Mouse (Mus musculus) adrenal gland, adult 8-10 months (tissue): Measurements from ENCODE around the gene Myocd. TPM values are rescaled to one million over a fixed set of nuclear protein-coding genes. Genes with fewer than 3 reads are reported as not detected.

Experiments used
- DNase-seq: peaks from one replicate; pipeline ENCODE4 v3.0.0; 2022
- total RNA-seq, 4 experiments: library from RNA; stranded (reverse); gene quantifications; 2 replicates each; pipeline ENCODE4 v1.2.4; 2022

Myocd gene
- total RNA-seq, result under 1 TPM in 3 of 4 experiments, not detected in 1; 0.19 to 0.59 (median 0.20) TPM

DNA sequence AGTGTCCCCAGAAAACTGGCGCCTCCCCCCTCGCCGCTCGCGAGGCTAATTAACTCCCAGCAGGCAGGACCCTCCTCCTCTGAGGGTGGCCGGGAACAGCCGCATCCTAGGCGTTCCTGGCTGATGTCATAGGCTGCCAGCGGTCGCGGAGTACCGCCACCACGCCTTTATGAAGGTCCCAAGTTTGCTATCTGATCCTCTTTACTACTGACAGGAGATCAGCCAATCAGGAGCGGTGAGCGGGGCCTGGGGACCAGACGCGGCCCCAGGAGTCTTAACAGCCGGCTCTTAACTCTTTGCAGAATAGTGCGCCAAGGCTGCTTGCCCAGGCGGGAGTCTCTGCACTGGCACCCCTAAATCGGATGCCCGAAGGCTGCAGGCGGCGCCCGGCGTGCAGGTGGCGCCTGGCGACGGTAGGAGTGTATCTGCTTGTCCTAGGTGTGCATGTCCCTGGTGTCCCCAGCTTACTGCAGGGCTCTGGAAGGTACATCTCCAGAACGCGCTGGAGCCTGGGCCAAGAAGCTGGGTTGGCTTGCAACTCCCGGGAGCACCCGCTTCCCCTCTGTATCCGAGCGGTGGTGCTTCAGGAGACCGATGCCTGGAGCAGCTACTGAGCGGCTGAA, at the start of gene Myocd:
Gene Myocd (minus strand): TSS at position 139 of the 623 bp plus-strand sequence.
- DNase-seq, result no peak

DNA sequence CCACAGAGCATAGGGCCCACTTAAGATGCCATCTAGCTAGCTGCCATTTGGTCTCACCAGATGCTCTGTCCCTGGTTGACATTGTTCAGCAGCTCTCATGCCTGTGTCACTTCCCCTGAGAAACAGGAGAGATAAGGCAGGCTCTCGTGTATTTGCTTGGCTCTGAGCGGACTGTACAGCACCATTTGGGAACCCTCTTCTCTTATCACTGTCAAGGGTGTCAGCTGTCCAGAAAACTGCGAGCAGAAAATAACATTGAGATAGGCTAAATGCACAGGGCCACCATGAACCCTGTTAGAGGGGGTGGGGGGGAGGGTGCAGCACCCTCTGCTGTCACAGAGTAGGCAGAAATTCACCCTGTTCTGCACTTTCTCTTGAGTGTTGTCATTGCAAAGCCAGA, 34.0 kb upstream of the Myocd start:
- DNase-seq, result no peak

DNA sequence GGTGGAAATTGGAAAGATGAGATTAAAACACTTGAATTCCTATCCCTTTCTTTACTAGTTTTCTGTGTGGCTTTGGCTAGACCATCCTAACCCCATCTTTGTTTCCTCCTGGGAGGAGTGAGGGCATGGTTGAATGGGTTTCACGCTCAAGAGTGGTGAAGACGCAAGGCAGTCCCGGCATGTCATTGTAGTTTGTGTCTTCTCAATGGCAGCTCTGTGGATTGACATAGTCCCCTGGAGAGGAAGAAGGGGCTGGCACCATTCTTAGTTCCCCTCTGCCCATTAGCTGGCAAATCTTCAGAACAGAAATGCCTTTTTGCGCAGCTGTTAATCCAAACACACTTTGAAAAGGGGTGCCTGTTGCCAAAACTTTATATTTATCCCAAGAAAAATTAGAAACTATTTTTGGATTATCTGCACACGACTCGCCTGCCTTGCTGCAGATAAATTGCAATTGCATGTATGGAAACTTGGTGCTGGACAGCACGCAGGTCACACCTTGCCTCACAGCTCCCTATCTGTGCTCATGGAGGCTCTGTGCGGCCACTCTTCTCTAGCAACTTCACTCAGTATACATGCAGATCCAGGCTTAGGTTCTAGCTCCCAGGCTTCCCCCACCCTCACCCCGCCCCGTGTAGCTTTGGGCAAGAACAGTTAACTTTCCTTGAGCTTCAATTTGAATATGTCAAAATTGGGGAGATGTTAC, 24.5 kb upstream of the Myocd start:
- no peak for DNase-seq

DNA sequence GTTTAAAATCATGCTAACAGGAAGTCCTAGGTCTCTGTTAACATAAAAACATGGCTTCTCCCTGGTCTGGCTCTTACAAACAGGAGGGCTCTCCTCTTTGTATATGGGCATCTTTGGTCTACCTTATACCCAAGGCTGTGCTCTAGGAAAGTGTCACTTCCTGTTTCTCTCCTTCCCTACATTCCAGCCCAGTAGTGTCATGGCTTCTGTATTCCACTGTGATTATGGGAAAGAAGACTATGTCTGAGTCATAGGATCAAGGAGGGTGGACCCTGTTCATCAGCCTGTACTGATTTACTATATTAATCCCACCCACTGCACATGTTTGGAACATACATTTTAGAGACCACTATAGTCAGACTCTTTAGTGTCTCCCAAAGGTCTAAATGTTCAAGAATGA, 23.2 kb upstream of the Myocd start:
- no peak for DNase-seq

DNA sequence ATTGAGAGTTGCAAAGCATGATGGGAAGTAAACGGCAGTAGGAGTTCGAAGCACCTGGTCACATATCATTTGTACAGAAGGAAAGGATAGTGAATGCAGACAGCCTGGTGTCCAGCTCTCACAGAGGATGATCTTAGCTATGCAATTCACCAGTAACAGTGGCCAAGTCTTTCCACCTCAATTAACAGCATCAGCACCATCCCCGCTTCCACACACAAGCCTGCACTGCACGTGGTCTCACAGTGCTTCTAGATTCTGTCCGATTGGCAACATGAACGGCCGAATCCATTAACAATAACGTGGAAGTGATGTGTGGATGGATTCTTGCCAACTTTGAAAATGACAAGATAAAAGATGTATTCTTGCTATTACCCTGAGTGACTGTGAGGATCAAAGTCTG, 17.9 kb upstream of the Myocd start:
- no peak for DNase-seq

DNA sequence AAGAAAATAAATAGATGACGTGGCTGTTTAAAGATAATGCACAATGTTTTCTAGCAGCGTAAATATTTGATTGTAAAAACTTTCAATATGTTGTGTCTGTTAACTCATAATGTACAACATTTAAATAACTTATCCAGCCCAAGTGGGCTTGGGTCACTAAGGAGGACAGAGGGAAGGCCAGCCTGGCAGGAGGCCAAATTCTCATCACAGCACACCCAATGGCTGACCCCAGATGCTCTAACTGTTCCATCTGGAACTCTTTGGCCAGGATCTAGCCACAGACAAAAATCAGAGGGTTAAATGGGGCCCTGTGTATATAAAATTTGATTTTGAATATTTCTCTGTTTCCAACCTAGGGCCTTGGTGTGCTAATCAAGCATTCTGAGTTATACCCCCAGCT, 16.4 kb upstream of the Myocd start:
- no peak for DNase-seq

DNA sequence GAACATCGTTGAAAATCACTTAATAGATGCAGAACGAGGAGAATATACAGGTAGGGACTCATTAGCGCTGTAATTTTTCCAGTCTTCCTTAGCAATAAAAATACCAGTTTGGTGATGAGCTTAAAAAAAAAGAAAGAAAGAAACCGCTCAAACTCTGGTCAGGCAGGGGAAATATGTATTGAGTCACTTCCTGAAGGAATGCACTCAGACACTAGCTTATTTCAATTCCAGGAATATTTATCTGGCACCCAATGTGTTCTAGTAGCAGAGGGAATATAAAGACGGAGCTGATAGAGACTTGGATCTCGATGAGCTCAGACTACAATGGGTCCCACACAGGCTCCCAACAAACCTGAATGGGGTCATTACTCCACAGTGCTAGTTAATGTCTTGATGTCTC, 5.7 kb upstream of the Myocd start:
- DNase-seq, result no peak

DNA sequence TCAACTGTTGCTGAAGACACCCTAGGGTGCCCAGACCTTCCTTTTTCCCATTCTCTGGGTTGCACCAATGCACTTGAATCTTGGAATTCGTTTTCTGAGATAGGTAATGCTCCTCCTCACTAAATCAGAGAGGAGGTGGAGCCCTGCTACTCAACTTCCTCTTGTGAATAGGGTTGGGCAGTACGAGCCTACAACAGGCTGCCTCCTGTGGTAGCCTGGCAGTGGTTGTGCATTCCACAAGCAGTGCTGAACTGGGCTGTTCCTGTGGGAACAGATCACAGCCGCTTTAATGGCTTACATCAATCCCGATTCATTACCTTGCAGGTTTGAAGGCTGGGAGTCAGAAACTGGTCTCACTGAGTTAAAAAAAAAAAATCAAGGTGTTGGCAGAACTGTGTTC, 1.2 kb upstream of the Myocd start:
- DNase-seq, result no peak

DNA sequence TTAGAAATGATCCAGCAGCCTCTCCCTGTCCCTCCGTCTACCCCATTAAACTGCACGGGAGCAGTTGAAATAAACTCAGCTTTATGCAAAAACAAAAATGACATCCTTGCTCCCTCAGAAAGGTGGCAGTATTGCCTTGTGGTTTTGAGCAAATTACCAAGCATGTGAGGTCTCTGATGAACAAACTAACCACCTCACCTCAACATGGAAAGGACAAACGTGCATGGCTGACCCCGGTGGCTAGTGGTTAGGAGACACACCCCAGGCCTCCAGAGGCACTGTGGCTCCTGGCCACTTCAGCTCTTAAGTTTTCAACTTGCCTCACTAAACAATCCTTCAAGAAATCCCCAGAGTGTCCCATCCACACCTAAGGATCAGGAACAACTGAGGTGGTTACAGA, 1.5 kb downstream of the Myocd start:
- DNase-seq, result no peak

DNA sequence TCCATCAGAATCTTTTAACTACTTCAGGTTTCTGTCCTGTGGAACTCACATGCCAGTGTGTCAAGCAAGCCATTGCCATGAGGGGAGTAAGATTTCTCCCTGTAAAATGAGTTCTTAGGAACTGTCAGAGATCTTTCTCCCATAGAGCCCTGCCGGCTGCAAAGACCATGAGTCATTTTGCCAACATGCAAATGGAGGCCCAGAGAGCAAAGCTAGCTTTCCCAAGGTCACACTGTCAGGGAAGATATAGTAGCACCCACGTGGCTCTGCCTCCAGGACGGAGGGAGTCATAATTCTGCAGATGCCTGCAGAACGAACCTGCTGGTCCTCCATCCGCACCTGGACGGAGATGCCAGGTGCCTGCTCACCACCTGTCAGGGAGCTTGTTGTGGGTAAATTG, 6.3 kb downstream of the Myocd start:
- peak; percentile 70 for DNase-seq

DNA sequence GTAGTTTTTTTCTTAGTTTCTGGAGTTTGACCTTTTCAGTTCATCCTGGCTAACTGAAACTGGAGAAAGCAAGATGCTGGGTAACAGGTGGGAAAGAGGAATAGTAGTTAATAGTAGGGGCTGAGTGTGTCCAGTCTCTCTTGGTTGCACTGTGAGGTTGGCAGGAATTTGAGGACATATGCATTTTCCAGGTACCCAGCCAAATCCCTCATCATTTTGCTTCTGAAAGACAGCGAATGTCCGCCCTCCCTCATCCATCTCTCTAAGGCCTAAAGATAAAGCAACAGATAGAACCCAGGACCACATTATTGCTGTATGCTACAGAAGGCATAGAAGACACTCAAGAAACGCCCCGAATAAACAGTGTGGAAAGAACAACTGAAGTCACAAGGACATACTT, 10.8 kb downstream of the Myocd start:
- DNase-seq, result no peak

DNA sequence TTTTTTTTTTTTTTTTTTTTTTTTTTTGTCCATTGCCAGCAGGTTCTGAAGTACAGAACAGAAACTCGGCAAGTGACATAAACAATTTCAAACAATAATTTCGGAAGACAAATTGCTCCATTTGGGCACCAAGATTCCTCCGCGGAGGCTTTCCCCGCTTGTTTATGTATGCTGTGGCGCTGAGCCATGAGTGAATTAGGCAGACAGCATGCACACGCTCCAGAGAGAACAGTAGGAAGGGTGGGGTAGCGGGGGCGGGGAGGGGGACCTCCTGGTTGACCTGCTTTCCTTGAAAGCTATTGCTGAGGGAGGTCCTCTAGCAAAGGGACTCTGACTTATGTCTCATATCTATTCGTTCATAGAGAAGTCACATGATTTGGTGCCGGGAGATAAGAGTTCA, 13.6 kb downstream of the Myocd start:
- DNase-seq, result no peak

DNA sequence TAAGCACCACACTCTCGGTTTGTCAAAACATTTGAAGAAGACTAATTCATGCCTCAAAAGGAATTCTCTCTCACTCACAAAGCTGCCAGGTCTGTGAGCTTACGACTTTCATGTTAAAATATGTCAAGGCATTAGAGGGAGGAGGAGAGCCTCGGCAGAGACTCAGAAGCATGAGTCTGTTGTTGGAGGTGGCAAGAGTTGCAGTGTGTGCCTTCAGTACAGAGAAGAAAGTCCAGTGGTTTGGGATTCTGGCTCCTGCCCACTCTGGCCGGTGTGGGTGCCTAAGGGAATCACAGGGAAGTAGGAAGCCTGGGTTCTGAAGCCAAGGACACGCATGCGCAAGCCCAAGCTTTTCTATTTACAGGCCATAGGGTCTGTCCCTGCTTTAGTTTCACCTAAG, 14.2 kb downstream of the Myocd start:
- DNase-seq, result no peak

DNA sequence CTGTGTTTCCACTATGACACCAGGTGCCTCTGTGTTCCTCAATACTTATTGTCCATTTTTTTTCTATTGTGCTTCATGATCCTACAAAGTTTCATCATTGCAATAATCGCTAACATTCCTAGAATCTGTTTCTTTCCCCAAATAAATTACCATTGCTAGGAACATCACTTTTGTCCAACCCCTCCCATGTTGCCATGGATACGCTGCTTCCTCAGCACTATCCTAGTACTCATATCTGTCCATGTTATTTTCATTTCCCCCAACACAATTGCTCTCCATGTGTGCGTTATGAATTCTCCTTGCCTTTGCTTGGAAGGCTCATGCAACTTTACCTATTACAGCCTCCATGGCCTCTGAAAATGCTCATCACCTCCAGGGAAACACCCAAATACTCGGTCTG, 19.4 kb downstream of the Myocd start:
- DNase-seq, result no peak

DNA sequence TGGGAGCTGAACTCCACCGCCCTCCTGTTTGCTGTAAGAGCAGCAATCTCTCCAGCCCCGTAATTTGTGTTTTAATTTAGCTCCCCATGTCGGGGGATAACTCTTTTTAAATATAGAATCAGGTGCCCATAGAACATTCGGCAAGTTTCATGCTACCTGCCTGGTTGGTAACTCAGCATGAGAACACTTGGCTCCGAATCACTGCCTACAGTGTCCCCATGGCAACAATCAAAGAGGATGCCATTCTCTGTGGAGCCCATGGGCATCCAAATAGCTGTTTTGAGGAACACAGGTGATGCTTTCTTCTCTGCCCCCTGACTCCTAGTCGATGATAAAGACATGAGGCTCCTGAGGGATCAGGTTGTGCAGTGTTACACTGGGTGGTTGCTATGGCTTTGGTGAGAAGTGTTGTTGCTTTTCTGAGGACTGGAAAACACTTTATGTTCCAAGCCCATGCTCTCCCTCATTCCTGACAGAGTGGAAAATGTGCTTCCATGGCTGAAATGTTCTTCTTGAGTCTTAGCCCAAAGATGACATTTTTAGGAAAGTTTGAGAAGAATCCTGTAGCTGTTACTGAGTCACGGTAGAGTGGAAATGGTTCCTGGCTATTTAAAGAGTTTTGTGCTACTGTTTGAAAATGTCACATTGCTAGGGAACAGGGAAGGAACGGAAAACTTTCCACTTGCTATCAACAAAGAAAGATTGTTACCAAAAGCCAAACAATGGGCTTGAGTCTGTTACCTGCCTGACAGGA, 23.3 kb downstream of the Myocd start:
- DNase-seq, result no peak

DNA sequence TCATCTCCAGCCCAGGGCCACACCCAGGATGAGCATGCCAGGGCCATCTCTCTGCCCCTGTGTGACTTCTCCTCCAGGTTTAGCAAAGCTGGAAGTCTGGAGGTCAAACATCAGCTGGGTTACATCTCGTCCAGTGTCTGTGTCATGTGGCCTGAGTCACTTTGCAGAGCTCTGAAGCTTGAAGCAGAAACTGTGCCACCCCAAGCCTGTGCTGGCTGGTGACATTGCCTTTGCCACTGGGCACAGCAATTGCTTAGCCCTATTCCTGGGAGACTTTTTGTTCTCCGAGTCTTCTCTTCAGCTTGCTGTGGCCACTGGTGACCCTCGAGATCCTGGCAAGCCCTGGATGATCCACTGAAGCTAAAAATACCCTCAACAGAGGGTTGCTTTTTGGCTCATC, 26.2 kb downstream of the Myocd start:
- no peak for DNase-seq

DNA sequence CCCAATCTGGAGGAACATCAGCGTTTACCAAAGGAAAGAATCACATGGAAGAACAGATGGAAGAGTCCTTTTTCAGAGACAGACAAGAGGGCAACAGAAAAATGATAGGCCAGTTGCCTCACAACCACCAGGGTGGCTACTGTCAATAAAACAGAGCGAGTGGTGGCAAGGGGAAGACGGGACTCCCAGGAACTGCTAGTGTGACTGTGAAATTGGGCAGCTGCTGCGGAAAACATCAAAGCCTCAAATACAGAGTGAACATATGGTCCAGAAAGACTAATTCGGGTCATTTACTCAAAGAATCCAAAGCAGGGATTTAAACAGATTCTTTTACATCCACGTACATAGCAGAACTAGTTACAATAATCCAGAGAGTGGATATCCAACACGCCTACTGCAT, 29.3 kb downstream of the Myocd start:
- DNase-seq, result no peak

DNA sequence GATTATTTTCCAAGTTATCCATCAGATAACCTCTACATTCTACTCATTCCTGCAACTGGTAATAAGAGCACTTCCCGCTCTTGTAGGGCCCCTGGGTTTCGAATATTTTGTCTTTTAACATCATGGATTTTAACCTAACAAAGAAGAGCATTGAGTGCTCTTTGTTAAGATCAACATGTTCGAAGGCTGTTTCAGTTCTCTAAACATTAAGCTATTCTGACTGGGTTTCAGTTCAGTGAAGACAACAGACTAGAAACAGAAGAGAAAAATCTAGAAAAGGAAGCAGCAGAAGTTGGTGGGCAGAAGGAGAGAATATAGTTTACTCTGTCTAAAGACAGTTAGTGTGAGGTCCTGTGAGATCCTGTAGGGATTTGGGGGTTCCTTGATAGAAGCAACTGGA, 31.9 kb downstream of the Myocd start:
- DNase-seq, result no peak

DNA sequence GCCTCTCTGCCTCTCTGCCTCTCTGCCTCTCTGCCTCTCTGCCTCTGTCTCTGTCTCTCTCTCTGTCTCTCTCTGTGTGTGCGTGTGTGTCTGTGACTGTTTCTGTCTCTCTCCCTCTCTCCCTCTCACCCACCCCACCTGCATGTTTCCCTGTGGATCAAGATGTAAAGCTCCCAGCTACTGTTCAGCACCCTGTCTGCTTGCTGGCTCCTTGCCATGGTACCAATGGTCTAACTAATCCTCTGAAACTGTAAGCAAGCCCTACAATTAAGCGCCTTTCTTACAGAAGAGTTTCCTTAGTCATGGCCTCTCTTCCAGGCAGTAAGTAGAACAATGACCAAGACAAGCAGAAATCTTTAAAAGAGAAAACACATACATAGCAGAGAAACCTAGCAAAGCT, 32.9 kb downstream of the Myocd start:
- no peak for DNase-seq

DNA sequence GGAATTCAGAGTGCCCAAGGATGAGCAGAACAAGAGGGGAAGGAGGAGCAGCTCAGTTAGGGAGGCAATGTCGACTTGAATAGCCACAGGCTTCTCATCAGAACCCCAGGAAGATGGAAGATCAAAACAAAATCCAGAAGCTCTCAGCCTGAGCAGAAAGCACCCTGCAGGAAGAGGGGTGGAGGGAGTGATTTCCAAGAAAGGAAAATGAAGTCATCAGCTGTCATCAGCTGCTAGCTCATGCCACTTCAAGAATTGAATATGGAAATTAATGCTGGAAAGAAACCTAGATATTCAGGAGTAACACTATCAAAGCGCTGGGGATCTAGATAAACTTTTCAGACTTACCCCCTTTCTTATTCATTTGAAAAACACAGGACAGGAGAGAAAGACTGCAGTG, 34.4 kb downstream of the Myocd start:
- no peak for DNase-seq

DNA sequence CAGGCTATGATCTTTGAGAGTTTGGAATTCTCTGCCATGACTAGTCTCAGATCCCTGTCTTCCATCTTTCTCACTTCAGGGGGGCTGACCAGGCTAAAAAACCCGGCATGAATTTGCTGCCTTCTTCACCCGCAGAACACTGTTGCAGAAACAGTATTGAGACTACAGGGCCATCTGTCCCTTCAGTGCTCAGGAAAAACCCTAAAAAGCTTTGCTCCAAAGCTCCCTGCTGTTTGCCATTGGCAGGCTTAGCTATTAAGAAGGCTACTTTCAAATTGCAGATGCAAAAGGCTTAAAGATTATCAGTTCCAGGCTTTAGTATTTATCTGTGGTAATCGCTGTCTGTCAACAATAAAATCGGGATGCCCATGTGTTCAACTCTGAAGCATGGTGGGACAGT, 38.0 kb downstream of the Myocd start:
- DNase-seq, result no peak

DNA sequence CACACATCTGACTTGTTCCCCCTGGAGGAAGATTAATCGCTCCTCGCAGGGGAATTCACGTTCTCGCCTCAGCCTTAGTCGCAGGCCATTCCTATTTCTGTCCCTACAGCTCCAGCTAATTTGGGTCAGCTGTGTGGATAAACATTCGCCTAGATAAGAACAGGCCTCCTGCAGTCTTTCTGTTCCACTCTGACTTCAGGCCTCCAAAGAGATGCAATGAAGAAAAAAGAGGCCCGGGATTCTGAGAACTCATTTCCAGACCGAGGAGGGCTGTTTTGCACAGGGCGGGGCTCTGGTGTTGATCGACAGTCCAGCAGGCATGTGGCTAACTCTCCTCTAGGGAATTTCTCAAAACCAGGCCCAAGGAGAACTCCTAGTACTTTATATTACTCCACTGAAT, 43.0 kb downstream of the Myocd start:
- DNase-seq, result no peak

DNA sequence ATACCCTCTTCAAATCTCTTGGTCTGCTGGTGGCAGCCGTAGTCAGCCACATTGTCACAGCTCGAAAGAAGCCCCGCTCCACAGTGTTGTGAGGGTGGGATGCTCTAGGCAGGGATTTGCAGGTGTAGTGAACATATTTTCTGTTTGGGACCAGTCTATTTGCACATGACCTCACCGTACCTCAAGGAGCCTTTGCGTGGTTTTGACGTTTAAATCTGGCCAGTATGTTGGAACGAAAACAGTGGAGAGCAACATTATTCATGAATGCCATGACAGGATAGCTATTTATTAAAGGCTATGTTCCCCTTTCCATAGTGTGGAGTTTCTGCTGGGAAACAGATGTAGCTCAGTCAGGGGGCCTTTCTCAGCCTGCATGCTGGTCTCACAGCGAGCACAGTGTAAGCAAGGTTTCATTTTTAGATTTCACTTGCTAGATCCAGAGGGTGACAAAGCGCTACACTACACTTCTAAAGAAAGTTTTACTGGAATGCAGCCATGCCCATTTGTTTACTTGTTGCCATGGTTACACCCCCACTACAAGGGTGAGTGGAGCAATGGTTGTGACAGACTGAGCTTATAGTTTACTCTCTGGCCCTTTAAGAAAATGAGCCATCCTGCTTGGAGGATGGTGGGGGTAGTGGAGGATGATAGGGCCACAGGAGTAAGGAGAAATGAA, 54.7 kb downstream of the Myocd start:
- peak; percentile 9 for DNase-seq
